Mouse (Mus musculus) heart, adult 8-10 months (tissue): Measurements from ENCODE around the gene Cdc123. TPM values are rescaled to one million over a fixed set of nuclear protein-coding genes. Genes with fewer than 3 reads are reported as not detected.

Experiments
- DNase-seq: peaks from one replicate; pipeline ENCODE4 v3.0.0; 2022; ENCODE audit warnings: low spot score
- total RNA-seq, 4 experiments: library from RNA; stranded (reverse); gene quantifications; 2 replicates each; pipeline ENCODE4 v1.2.4; 2022

Gene Cdc123
- total RNA-seq, 4 experiments from 2014 or later: 77.9 to 91.8 (median 85.9) TPM

DNA sequence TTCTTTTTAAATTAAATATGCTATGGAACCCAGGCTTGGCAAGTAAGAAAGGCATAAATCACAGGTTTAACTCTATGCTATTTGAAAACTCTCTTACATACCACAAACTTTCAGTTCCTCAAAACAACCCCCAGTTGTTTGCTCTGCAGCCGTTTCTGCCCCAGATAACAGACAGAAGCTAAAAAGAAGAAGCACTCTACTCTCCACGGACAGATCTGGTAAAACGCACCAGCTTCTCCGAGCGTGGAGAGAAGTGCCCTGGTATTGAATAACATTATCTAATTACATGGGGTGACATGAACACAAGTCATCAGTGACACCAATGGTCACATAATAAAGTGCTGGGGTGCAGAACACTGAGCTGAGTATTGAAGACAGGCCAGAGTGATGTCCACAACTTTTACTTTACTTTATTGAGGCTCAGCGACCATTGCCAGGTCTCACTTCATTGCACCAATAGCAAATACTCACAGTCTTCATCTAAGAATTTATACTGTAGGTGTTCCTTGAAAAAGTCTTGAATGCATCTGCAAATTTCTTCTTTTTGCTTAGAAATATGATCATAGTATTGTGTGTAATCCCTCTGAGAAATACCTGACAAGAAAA lies 40.4 kb downstream of the Cdc123 start:
- DNase-seq: peak; percentile 12

DNA sequence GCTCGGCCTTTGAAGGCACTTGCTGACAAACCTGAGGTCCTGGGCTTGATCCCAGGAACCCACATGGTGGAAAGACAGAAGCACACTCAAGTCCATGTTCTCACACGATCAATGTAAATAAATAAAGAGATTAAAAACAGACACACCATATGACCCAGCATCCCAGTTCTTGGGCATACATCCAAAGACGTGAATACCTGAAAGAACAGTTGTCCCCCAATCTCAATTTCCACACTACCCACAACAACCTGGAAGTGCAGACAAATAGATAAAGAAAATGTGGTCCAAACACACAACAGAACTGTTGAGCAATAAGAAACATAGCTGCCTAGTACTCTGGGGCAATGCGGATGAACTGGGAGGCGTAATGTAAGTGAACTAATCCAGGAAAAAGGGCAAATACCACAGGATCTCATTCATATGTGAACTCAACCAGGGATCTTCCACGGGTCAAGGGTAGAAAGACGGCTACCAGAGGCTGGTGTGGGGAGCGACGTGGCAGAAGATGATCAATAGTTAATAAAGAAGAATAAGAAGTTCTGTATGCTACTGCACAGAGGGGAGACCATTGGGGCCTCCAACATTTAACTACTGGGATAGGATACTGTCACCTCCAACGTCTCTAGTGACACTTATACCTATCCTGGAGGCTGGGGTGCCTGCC lies 42.9 kb downstream of the Cdc123 start:
- no peak for DNase-seq

DNA sequence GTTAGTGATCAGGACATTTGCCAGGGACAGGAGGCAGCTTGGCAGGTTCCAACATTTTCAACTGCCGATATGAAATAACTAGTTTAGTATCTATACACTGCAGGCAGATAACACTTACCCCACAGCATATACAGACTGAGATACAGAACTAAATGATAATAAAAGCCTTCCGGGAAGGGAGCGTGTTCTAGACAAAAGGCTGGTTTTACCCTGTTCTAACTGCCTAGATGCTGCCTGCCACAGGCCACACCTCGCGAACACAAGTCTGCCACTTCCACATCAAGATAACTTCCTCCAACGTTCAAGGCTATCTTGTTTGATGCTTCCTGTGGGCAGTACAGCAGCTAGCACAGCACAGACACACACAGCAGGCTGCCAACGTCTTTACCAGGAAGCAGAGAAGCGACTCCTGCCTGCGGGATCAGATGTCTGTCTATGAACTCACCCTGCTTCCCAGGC lies 43.8 kb downstream of the Cdc123 start:
- no peak for DNase-seq

- no peak for DNase-seq
These were observed 46.9 kb downstream of the Cdc123 start for GRCm38 (mm10) chr2:5797816-5798672.

GRCm38 (mm10) chr2:5793771-5794170 lies 51.2 kb downstream of the Cdc123 start:
- no peak for DNase-seq

GRCm38 (mm10) chr2:5792056-5792455 lies 52.9 kb downstream of the Cdc123 start:
- DNase-seq: no peak

DNA sequence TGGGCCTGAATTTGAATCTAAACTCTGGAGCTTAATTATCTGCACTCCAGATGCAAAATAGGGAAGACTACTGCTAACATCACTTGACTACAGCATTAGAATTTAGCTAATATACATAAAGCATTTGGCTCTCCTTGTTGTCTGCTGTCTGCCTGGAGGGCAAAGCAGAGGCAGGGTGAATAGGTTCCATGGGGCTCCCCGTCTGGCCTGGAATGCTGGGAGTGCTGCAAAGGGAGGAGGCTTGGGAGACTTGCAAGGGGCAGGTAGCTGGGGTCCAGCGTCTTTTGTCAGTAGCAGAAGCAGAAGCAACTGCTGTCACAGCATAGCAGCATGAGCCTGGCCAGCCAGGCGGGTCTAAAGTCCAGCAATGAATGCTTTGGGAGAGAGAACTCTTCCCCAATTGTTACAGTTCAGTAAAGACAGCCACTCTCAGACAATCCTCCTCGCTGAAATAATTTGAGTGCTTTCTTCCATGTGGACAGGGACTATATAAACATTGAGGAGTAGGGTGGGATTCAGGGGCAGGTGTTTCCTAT lies 55.3 kb downstream of the Cdc123 start:
- no peak for DNase-seq

- no peak for DNase-seq
These were observed 57.6 kb downstream of the Cdc123 start for GRCm38 (mm10) chr2:5787391-5787790.

DNA sequence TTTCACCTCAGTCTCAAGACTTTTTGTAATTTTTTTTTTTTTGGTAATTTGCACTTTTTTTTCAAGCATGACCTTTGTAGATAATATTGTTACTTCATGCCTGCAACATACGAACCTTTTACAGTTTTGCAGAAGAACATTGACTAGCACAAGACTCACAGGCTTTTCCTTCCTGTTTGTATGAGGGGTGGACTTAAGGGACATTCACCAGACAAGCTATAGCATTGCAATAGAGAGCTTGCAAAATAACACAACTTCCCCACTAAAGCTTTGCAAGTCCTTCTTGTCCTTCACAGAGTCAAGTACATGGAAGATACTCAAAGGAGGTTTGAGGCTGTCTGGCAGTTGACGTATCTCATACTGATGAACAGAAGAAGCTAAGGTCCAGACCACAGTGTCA lies 72.5 kb downstream of the Cdc123 start:
- no peak for DNase-seq

GRCm38 (mm10) chr2:5770708-5771241 lies 74.2 kb downstream of the Cdc123 start:
- peak; percentile 58 for DNase-seq

DNA sequence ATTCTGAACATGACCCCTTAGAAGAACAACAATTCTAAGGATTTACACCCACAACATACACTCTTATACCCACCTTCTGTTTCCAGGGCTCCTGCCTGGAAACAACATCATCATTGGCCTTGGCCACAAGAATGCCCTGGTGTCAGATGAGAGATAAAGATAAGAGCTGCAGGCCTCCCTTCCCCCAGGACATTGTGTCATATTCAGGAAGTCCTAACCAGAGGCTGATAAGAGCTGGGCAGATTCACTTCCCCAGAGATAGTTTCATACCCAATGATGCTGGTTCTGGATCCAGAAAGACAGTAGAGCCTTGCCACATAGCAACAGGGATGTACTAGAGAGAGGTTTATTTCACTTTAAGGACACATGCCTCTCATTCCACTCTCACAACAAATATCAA lies 75.3 kb downstream of the Cdc123 start:
- no peak for DNase-seq

DNA sequence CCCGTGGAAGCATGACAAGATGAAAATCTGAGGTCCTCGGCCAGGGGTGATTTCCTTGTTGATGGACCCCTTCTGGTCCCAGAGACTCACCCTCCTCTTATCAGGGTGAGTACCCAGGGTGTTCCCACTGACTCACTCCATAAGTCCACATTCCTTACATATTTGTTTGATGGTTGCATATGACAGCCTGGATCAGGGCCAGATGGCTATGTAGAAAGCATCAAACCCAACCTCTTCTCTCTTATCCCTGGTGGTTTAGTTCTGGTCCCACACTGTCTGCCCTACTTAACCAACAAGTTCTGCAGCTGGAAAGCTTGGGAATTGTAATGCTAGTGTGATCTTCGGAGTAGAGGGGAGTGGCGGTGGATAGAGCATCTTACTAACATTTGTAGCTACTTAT lies 76.0 kb downstream of the Cdc123 start:
- DNase-seq: no peak

DNA sequence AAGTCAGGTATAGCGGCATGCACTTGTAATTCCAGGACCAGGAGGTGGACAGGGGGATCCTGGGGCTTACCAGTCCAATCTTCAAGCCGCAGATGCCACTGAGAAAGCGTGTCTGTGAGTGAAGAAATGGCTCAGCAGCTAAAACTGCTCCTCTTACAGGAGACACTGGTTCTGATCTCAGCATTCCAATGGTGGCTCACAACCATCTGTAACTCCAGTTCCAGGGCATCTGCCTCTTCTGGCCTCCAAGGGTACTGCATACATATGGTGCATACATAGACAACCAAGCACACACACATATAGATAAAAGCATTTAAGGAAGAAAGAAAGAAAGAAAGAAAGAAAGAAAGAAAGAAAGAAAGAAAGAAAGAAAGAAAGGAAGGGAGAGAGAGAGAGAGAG lies 82.9 kb downstream of the Cdc123 start:
- no peak for DNase-seq

GRCm38 (mm10) chr2:5760479-5761008 lies 84.4 kb downstream of the Cdc123 start:
- DNase-seq: no peak

- no peak for DNase-seq
These were observed 86.4 kb downstream of the Cdc123 start for GRCm38 (mm10) chr2:5758569-5758968.

GRCm38 (mm10) chr2:5750872-5751271 lies 94.1 kb downstream of the Cdc123 start:
- no peak for DNase-seq

DNA sequence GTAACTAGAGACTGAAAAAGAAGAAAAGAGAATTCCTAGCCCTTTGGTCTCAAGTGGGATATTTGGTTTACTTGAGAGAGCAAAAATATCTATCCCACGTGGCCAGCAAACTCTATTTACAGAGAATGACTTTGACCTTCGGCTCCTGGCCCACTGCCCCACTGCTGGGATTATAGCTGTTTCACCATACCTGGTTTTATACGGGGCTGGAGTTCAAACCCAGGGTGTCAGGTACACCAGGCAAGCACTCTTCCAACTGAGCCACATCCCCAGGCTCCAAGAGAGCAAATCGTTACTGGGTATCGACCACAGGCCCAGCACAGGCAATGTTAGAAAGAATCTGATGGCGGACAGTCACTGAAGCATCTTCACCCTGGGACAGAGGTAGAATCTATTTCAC lies 95.8 kb downstream of the Cdc123 start:
- no peak for DNase-seq

- no peak for DNase-seq
These were observed 97.4 kb downstream of the Cdc123 start for GRCm38 (mm10) chr2:5747545-5748043.

GRCm38 (mm10) chr2:5746529-5746928 lies 98.4 kb downstream of the Cdc123 start:
- no peak for DNase-seq
